Mouse (Mus musculus): ENCODE results near the gene Batf.

- TF ChIP-seq CTCF (IDR thresholded peaks at IDR 0.05; ENCODE audit: low read depth, low read length) (no peak), POLR2A (IDR thresholded peaks at IDR 0.05; ENCODE audit: borderline replicate concordance, low read depth, low read length) (no peak)
Measured at GRCm38 (mm10) chr12:85684411-85685275, 1.8 kb upstream of the Batf start.

Measured in bone marrow macrophage, adult 2 months (primary cell).